Mouse (Mus musculus) CD8-positive naive resting alpha-beta T cell, adult 2 months (primary cell): ENCODE results near the gene Gpr173.
A peak's percentile ranks its signal among the peaks of the same experiment; 100 is the strongest.
"Not testable (repeated sequence)": the region's sequence is repeated elsewhere in the genome, so short reads cannot be mapped to it uniquely, and the experiment has no call there.

ENCODE experiments used
- DNase-seq, 2 experiments: peaks; one replicate each; pipeline ENCODE4 v3.0.0; 2022; ENCODE audit warnings: low read depth in 2 of 2, low spot score in 2 of 2

The Gpr173 gene

DNA sequence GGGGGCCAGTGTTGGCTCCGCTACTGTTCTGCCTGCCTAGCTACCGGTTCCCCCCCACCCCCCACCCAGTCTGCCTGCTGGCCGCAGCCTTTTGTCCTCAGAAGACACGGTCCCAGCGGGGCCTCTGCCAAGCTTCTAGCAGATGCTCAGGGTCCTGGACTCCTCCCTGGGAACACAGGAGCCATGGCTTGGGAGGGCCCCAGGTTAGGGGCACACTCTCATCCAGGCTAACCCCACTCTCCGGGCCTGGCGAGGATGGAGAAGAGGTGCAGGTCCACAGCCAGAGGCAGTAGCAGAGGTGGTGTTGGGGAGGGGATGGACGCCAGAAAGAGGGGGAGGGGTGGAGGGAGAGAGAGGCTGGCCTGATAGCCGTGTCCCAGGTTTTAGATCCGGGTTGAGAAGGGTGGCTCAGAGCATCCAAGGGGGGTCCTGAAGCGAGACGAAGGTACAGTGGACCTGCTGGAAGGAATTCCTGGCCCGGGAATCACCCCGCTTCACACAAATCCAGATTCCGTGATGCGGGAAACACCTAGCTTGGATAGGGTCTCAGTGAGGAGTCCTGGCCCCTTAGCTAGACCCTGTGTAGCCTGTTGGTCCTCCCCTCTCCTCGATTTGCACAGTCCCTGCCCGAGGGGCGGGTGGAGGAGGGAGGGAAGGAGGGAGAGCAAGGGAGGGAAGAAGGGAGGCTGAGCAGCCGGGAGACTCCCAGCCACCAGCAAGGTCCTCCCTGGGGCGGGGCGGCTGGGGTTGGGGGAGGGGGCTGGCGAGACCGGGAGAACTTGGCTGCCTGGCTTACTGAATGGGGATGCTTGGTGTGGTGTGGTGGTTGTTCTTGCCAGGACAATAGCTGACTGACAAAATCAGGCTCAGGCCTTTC, at the start of gene Gpr173:
Gene Gpr173 (minus strand): TSS at position 308 of the 877 bp plus-strand sequence.
- DNase-seq = no peak

GRCm38 (mm10) chrX:152403251-152403650, 34.7 kb upstream of the Gpr173 start:
- no peak for DNase-seq

GRCm38 (mm10) chrX:152400096-152400495, 31.6 kb upstream of the Gpr173 start:
- DNase-seq = no peak

DNA sequence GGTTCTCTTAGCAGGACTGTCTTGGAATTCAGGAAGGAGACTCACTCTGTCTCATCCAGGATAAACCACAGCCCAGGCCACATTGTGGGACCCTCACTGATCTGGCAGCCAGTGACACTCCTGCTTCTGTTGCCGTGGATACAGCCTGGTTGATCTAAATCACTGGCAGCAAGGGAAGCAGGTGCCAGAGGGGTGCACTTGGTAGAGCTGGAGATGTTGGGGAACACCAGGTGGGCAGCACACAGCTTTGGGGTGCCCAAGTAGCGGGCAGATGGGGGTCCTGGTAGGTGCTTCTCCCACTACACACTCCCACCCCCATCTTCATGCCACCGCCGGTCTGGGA, 479 bp downstream of the Gpr173 start:
- DNase-seq = no peak

- DNase-seq = no peak
Measured at GRCm38 (mm10) chrX:152366418-152366817, 2.1 kb downstream of the Gpr173 start.

DNA sequence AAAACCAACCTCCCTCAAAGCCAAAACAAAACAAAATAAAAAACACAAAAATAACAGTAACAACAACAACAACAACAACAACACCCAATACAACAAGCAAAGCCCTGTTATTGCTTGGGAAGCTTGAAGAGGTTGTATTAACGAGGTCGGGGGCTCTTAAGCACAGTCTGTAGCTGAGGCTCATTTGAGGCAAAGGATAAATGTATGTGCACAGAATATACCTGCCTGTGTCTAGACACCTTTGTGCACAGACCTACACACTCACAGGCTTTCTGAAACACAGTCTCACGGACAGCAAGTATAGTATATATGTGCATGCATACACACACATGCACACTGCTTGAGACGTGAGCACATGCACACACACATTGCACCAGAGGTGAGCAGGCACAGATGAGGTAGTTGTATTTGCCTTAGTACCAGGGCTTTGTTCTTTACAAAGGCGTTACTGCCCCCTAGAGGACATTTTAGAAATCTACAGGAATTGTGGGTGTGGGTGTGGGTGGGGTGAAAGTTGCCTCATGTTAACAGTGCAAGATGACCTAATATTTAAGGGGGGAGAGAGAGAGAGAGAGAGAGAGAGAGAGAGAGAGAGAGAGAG, 15.9 kb downstream of the Gpr173 start:
- DNase-seq = peak; percentile 25 to 53

- no peak for DNase-seq
Measured at GRCm38 (mm10) chrX:152347041-152347440, 21.5 kb downstream of the Gpr173 start.

DNA sequence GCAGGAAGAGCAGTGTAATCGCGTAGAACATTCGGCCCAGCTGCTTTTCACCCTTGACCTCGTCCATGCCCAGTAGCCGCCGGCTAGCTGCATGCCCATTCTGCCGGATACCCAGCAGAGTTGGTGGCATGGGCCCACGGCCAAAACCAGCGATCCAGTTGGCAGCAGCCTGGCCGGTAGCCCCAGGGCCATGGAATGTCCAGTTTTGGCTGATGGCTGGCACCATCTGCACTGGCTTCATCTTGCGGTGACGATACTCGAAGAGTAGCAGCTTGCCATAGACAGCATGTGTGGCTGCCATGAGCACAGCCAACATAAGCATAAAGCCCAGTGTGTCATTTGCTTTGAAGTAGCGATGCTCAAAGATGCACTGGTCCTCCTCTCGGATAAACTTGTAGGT, 21.9 kb downstream of the Gpr173 start:
- no peak for DNase-seq

DNA sequence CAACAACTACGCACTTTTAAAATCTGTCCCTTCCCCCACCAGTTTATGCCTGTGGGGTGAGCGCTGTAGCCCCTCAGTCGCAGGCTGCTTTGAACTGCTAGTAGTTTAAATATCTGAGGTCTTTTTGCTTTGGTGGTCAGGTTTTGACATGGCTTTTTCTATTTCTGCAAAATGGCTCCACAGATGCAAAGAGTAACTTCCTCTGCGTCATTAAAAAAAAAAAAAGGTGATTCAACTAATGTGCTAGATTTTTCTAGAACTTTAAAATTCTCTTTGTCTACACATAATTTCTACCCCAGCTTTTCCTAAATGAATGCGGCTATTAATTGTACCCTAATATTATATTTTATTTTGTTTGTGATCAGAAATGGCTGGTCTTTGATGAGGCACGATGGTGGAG, 25.6 kb downstream of the Gpr173 start:
- DNase-seq = no peak

GRCm38 (mm10) chrX:152342358-152342901, 26.1 kb downstream of the Gpr173 start, which contains the start of gene Tspyl2:
Tspyl2 (minus strand) TSS chrX:152342425.
- peak; percentile 83 to 87 for DNase-seq

DNA sequence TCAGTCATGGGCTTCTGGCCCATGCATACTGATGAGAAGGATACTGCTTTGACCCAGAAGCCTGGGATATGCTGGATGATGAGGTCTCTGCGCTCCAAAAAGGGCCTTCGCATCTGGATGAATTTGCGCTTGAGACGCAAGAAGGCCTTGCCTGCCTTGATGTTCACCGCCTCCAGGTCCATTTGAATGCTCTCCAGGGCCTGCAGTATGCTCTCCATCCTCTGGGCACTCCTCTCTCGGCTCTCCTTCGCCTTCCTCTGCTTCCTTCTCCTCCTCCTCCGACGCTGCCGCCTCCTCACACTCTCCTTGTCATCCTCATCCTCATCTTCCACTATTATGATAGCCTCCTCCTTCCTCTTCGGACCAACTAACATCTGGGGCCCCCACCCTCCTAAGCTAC, 27.0 kb downstream of the Gpr173 start:
- no peak for DNase-seq

DNA sequence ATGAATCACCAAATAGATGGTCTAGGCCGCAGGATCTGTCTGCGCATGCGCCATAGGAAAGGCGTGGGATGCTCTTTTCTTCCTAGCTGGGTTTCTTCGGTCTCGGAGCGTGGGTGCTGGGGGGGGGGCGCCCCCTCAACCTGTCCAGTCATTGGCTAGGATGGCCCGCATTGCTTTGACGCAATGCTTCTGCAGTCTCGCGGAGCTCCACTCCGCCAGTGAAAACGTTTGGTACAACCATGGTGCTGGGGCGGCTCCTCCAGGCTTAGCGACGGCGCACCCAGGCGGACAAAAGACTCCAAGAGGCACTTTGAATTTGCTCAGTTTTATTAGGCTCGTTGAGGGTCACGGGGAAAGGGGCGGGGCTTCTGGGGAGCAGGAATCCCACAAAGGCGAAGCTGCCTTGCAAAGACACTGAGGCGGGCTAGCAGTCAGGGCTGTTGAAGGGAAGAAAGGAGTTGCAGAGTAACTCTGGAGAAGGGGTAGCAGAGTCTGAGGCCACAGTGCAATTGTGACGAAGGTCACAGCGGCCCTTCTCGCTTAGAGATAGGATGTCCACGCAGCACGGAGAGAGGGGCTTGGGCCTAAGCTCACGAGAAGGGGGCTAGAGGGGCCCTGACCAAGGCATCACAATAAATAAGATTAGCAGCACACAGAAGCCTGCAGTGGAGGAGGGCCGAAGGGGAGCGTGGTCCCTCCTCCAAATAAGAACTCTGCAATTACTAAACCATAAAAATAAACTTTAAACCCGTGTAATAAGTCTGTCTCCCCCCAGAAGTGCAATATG, 31.8 kb downstream of the Gpr173 start:
- peak; percentile 59 to 69 for DNase-seq

DNA sequence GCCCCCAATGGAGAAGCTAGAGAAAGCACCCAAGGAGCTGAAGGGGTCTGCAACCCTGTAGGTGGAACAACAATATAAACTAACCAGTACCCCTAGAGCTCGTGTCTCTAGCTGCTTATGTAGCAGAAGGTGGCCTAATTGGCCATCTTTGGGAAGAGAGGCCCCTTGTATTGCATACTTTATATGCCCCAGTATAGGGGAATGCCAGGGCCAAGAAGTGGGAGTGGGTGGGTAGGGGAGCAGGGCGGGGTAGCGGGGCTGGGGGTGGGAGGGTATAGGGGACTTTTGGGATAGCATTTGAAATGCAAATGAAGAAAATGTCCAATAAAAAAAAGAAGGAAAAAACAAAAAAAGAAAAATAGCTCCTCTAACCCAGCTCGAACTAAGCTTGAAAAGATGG, 32.4 kb downstream of the Gpr173 start:
- not testable (repeated sequence) for DNase-seq

DNA sequence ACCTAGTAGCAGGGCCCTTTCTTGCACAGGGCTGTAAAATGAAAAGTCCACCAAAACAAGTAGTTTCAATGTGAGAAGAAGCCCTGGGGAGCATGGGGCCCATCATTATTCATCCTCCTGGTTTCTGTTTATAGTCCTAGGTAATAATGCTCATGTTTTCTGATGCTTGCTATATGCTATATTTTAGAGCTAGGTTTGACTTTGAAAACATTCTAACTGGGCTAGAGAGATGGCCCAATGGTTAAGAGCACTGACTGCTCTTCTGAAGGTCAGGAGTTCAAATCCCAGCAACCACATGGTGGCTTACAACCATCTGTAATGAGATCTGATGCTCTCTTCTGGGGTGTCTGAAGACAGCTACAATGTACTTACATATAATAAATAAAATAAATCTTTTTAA, 39.1 kb downstream of the Gpr173 start:
- DNase-seq = not testable (repeated sequence)

- DNase-seq = no peak
Measured at GRCm38 (mm10) chrX:152327689-152328052, 40.8 kb downstream of the Gpr173 start.

DNA sequence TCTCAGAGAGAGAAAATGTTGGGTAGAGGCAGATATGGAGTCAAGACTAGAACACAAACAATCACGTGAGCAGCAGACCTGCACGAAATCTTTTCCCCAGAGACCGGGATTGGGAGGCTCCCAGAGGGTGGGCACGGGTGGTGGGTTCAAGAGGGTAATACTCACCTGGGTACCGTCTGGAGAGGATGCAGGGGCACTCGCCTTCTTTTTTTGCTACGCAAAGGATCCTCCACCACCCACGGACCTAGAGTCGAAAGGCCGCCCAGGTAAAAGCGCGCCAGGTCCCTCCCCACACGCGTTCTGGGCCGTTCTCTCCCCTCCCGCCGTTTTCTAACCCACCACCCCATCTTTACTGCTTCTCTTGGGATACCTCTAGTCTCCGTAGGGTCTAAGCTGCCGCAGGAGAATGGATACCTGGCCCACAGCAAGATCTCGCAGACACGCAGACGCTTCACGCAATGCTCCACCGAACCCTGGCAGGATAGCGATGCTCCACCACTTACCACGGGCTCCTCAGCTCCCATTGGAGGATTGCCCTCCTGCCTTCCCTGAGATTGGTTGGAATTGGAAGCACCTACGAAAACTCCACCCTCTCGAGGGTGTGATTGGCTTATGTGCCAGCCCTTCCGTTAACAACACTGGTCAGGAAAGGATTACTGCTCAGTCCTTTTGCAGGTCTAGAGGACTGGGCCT, 41.4 kb downstream of the Gpr173 start, which contains the start of gene Kantr:
Gene Kantr (minus strand): TSS at position 500 of the 693 bp plus-strand sequence.
- peak; percentile 48 to 58 for DNase-seq

DNA sequence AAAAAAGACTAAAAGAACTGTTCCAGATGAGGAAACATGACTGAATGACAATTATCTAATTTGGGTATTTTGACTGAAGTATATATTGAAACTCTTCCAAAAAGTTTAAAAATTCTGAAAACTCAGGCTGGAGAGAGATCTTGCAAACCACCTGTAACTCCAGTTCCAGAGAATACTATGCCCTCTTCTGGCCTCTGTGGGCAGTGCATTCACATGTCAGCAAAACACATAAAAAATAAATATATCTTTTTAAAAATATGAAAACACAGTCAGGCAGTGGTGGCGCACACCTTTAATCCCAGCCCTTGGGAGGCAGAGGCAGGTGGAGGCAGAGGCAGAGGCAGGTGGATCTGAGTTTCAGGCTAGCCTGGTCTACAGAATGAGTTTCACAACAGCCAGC, 44.9 kb downstream of the Gpr173 start:
- peak in 1 of 2 experiments; percentile 29 for DNase-seq

DNA sequence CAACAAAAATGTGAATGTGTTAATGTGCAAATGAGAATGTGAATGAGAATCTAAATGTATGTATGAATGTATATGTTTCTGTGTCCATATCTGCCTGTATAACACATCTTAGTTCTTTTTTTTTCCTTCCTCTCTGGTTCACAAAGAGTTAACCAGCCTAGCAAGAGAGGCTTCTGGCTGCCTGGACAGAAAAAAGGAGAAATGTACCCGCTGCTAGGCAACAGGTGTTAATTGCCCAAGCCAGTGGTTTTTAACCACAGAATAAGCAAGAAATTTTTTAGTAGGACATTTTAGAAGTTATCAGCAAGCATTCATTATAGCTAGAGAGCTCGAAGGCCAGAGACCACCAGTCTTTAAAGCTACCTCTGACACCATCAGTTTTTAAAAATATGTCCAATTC, 45.7 kb downstream of the Gpr173 start:
- no peak for DNase-seq

DNA sequence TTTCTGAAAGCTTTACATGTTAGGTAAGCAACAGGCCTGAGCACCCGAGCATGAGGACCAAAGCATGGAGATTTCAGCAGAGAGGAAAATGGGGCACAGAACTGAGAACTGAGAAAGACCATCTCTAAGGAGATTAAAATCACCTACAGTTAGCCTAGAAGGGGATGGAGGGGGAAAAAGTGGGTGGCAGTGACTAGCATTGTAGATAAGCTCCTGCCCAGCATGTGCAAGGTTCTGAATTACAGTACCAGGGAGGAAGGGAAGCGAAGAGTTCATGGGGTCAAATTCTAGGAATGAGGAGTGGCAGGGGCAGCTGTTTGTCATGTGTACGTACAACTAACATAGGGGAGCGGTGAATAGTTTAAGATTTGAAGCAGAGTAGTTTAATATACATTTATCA, 48.0 kb downstream of the Gpr173 start:
- no peak for DNase-seq

GRCm38 (mm10) chrX:152307942-152308341, 60.6 kb downstream of the Gpr173 start:
- peak in 1 of 2 experiments; percentile 2 for DNase-seq

DNA sequence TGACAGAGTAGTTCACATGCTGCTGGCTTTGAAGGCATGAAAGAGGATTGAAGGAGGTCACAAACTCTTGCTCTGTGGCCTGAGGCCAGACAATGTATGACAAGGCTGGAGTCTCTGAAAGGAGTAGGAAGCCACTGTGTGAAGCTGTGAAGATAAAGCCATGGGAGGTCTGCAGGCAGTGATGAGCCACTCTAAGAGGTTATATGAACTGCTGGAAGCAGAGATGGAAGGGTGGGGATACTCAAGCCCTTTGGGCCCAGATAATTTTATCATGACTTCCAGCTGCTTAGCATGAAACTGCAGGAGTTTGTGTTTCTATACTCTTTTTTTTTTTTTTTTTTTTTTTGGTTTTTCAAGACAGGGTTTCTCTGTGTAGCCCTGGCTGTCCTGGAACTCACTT, 61.1 kb downstream of the Gpr173 start:
- no peak for DNase-seq
